In genomic region chr9:102759581-102760001, GRCm38 (mm10) we compare ENCODE assay signal across 11 mouse cellular contexts. TPM values are rescaled to one million over a fixed set of nuclear protein-coding genes. Genes with fewer than 3 reads are reported as not detected.
A peak's percentile ranks its signal among the peaks of the same experiment; 100 is the strongest.
DNase-seq lines count a peak whose midpoint lies in the region; ATAC-seq lines count a peak whose summit lies in the region.
"Had no signal": no experiment of that assay in that cellular context is flagged by ENCODE, and none has a peak within 500 bp of the region (broad histone marks: within the 10 kb centered on the region; RNA-seq: fewer than 3 reads in every experiment).

No protein-coding gene starts in this region.

- DNase-seq in hindbrain, embryonic 10.5 days (ENCODE audit: low spot score), result no peak
- no peak for DNase-seq in hindbrain, embryonic 11.5 days (ENCODE audit: low spot score)
- DNase-seq in NIH3T3 (ENCODE audit: low read depth), result peak; percentile 48
- peak; percentile 20 for DNase-seq in embryonic facial prominence, embryonic 10.5 days (ENCODE audit: low spot score)
- no peak for DNase-seq in liver, embryonic 11.5 days (ENCODE audit: low spot score)
- DNase-seq in right cerebral cortex, postnatal 25 days, result no peak
- DNase-seq in frontal cortex, postnatal 25 days (ENCODE audit: low spot score in 2 of 2), result no peak
- DNase-seq in left cerebral cortex, postnatal 14 days (ENCODE audit: low spot score in 2 of 2), result no peak
- DNase-seq: thymus, postnatal 14 days had no signal

- intact Hi-C loops in left cerebral cortex, postnatal 14 days (cut with DNase I), result no loop called here

- H3K4me1 ChIP-seq in hindbrain, embryonic 10.5 days (replicated peaks), result peaks cover 34% of the 10 kb centered on the region
- no peaks in the 10 kb centered on the region for H3K4me1 ChIP-seq in hindbrain, embryonic 11.5 days (replicated peaks; ENCODE audit: control insufficient read depth, insufficient read depth, low read length)
- H3K4me1 ChIP-seq in embryonic facial prominence, embryonic 10.5 days, result peaks cover 43% of the 10 kb centered on the region
- no peaks in the 10 kb centered on the region for H3K4me1 ChIP-seq in liver, embryonic 11.5 days (replicated peaks; ENCODE audit: control insufficient read depth, insufficient read depth, low read length)

- no peak overlapping the region for H3K9ac ChIP-seq in hindbrain, embryonic 11.5 days (ENCODE audit: low read depth, low read length)
- no peak overlapping the region for H3K9ac ChIP-seq in liver, embryonic 11.5 days (ENCODE audit: low read depth, low read length)

- H3K27me3 ChIP-seq in hindbrain, embryonic 10.5 days (ENCODE audit: insufficient read depth, poor library complexity, severe bottlenecking), result no peaks in the 10 kb centered on the region
- no peaks in the 10 kb centered on the region for H3K27me3 ChIP-seq in hindbrain, embryonic 11.5 days (ENCODE audit: control insufficient read depth, insufficient read depth, low read length)
- no peaks in the 10 kb centered on the region for H3K27me3 ChIP-seq in embryonic facial prominence, embryonic 10.5 days (replicated peaks; ENCODE audit: low read depth, poor library complexity, severe bottlenecking)
- H3K27me3 ChIP-seq in liver, embryonic 11.5 days (replicated peaks; ENCODE audit: control insufficient read depth, insufficient read depth, low read length), result no peaks in the 10 kb centered on the region

- no peaks in the 10 kb centered on the region for H3K9me3 ChIP-seq in hindbrain, embryonic 10.5 days
- no peaks in the 10 kb centered on the region for H3K9me3 ChIP-seq in hindbrain, embryonic 11.5 days (ENCODE audit: control insufficient read depth, low read length)
- H3K9me3 ChIP-seq in embryonic facial prominence, embryonic 10.5 days, result no peaks in the 10 kb centered on the region
- H3K9me3 ChIP-seq in liver, embryonic 11.5 days (ENCODE audit: control insufficient read depth, low read length), result no peaks in the 10 kb centered on the region

- H3K36me3 ChIP-seq in hindbrain, embryonic 10.5 days, result no peaks in the 10 kb centered on the region
- H3K36me3 ChIP-seq in hindbrain, embryonic 11.5 days (ENCODE audit: control insufficient read depth, insufficient read depth, low read length), result no peaks in the 10 kb centered on the region
- H3K36me3 ChIP-seq in embryonic facial prominence, embryonic 10.5 days (replicated peaks), result no peaks in the 10 kb centered on the region
- H3K36me3 ChIP-seq in liver, embryonic 11.5 days (ENCODE audit: control insufficient read depth, insufficient read depth, low read length), result no peaks in the 10 kb centered on the region

- 65% methylated on average over 5 of the region's 5 CpGs for WGBS in hindbrain, embryonic 10.5 days
- 53% methylated on average over 5 of the region's 5 CpGs for WGBS in hindbrain, embryonic 11.5 days
- WGBS in embryonic facial prominence, embryonic 10.5 days, result 58% methylated on average over 5 of the region's 5 CpGs
- 48% methylated on average over 5 of the region's 5 CpGs for WGBS in liver, embryonic 11.5 days

- no peak overlapping the region for H3K4me3 ChIP-seq in hindbrain, embryonic 10.5 days
- H3K4me3 ChIP-seq in hindbrain, embryonic 11.5 days (ENCODE audit: low read depth, low read length), result no peak overlapping the region
- no peak overlapping the region for H3K4me3 ChIP-seq in embryonic facial prominence, embryonic 10.5 days
- no peak overlapping the region for H3K4me3 ChIP-seq in liver, embryonic 11.5 days (ENCODE audit: low read depth, low read length)

- no peak for ATAC-seq in hindbrain, embryonic 11.5 days (ENCODE audit: low FRiP score)
- ATAC-seq in liver, embryonic 11.5 days (replicated peaks; ENCODE audit: low FRiP score), result no peak
- ATAC-seq: inflammation-experienced regulatory T-cells, adult 6 months had no signal

- no peak overlapping the region for H3K4me2 ChIP-seq in hindbrain, embryonic 11.5 days (replicated peaks; ENCODE audit: low read depth, low read length)
- H3K4me2 ChIP-seq in liver, embryonic 11.5 days, result no peak overlapping the region

- peak overlapping the region; percentile 17; the same call in 1 of the 2 replicates for H3K27ac ChIP-seq in hindbrain, embryonic 10.5 days
- H3K27ac ChIP-seq in hindbrain, embryonic 11.5 days (ENCODE audit: low read depth, low read length), result no peak overlapping the region
- H3K27ac ChIP-seq in embryonic facial prominence, embryonic 10.5 days (replicated peaks), result peak overlapping the region; percentile 57
- peak overlapping the region; percentile 4; the same call in 1 of the 2 replicates for H3K27ac ChIP-seq in liver, embryonic 11.5 days (ENCODE audit: low read depth, low read length)
- H3K27ac ChIP-seq: macrophage had no signal

RNA-seq across cellular contexts. Expression of gene Amotl2, which starts 43.1 kb away (rescaled TPM):
- 67.6 and 70.1 TPM in 2 replicates for polyA plus RNA-seq in hindbrain, embryonic 10.5 days (2016; fragmentation: Nextera tagmentation; extraction: Ambion mirVana)
- 39.7 and 47.8 TPM in 2 replicates for polyA plus RNA-seq in hindbrain, embryonic 11.5 days (2014; fragmentation: Nextera tagmentation; extraction: Ambion mirVana)
- polyA plus RNA-seq in embryonic facial prominence, embryonic 10.5 days (2016; fragmentation: Nextera tagmentation; extraction: Ambion mirVana), result 61.4 and 64.0 TPM in 2 replicates
- 17.4 and 18.8 TPM in 2 replicates for polyA plus RNA-seq in liver, embryonic 11.5 days (2014; fragmentation: Nextera tagmentation; extraction: Ambion mirVana)
- total RNA-seq in left cerebral cortex, postnatal 14 days (2021), result 10 to 100 TPM; 16.7 to 19.5 TPM

Comparison
In these comparisons a context has a peak if more than half of its experiments do, and no peak if none do; other contexts are left out.
1. DNase-seq: peak in NIH3T3 (single experiment) and embryonic facial prominence, embryonic 10.5 days (single experiment); none in hindbrain, embryonic 10.5 days (single experiment), hindbrain, embryonic 11.5 days (single experiment), liver, embryonic 11.5 days (single experiment), right cerebral cortex, postnatal 25 days (single experiment), frontal cortex, postnatal 25 days (0 of 2) and left cerebral cortex, postnatal 14 days (0 of 2).